Mouse (Mus musculus): Measurements from ENCODE around the gene Olfr74.
"Not testable (repeated sequence)": the region's sequence is repeated elsewhere in the genome, so short reads cannot be mapped to it uniquely, and the experiment has no call there.

Gene Olfr74

GRCm38 (mm10) chr2:87974563-87974962 lies at the start of gene Olfr74:
Gene Olfr74, minus strand, starts transcription at chr2:87974663.
- in situ Hi-C loops (cut with MboI, MseI): no loop called here

GRCm38 (mm10) chr2:88022474-88022873 lies 48.0 kb upstream of the Olfr74 start, which contains the start of gene Olfr1161:
Gene Olfr1161, plus strand, starts transcription at chr2:88022774.
- in situ Hi-C loops (cut with MboI, MseI): not testable (repeated sequence)

GRCm38 (mm10) chr2:88007515-88008318 lies 33.3 kb upstream of the Olfr74 start, which contains the start of gene Olfr1160:
Gene Olfr1160, minus strand, starts transcription at chr2:88008268.
- in situ Hi-C loops (cut with MboI, MseI): no loop called here

GRCm38 (mm10) chr2:87989813-87990212 lies 15.3 kb upstream of the Olfr74 start, which contains the start of gene Olfr1158:
Gene Olfr1158, plus strand, starts transcription at chr2:87990113.
- in situ Hi-C loops (cut with MboI, MseI): no loop called here

- in situ Hi-C loops (cut with MboI, MseI): no loop called here
Observed at GRCm38 (mm10) chr2:87968199-87968598, 6.3 kb downstream of the Olfr74 start, which contains the start of gene Olfr1157. Gene Olfr1157, minus strand, starts transcription at chr2:87968299.

GRCm38 (mm10) chr2:87953000-87953399 lies 21.5 kb downstream of the Olfr74 start, which contains the start of gene Olfr1156:
Gene Olfr1156, minus strand, starts transcription at chr2:87953100.
- in situ Hi-C loops (cut with MboI, MseI): no loop called here

GRCm38 (mm10) chr2:87945037-87945436 lies 29.4 kb downstream of the Olfr74 start, which contains the start of gene Olfr1155:
Gene Olfr1155, minus strand, starts transcription at chr2:87945137.
- in situ Hi-C loops (cut with MboI, MseI): no loop called here
